Mouse (Mus musculus) heart, embryonic 16.5 days (tissue): ENCODE results near the gene Msn. TPM values are rescaled to one million over a fixed set of nuclear protein-coding genes. Genes with fewer than 3 reads are reported as not detected.
"Not testable (repeated sequence)": the region's sequence is repeated elsewhere in the genome, so short reads cannot be mapped to it uniquely, and the experiment has no call there.

Source experiments
- ATAC-seq: fragments of 200-750 bp; cut with Nextera tagmentation; replicated peaks from 2 replicates; pipeline ENCODE4 v1.8.0; 2017; ENCODE audit warnings: moderate number of reproducible peaks; ENCODE audit not compliant: insufficient read depth, low FRiP score; ENCODE audit errors: extremely low read depth
- H3K27ac ChIP-seq: fragments of 300-500 bp; sonication (generic); 2 replicates; pipeline ENCODE4 v1.5.1; 2014; ENCODE audit warnings: mild to moderate bottlenecking, low read length, control low read depth, moderate library complexity
- H3K27me3 ChIP-seq: fragments of 300-500 bp; sonication (generic); 2 replicates; pipeline ENCODE4 v1.6.1; 2014; ENCODE audit warnings: low read length, mixed read lengths; ENCODE audit not compliant: control insufficient read depth, insufficient read depth
- H3K36me3 ChIP-seq: fragments of 300-500 bp; sonication (generic); 2 replicates; pipeline ENCODE4 v1.6.1; 2014; ENCODE audit not compliant: control insufficient read depth, insufficient read depth
- H3K4me1 ChIP-seq: fragments of 300-500 bp; sonication (generic); 2 replicates; pipeline ENCODE4 v1.6.1; 2014; ENCODE audit warnings: low read length, mixed read lengths; ENCODE audit not compliant: control insufficient read depth, insufficient read depth
- H3K4me2 ChIP-seq: fragments of 300-500 bp; sonication (generic); 2 replicates; pipeline ENCODE4 v1.6.1; 2014; ENCODE audit warnings: low read depth, mild to moderate bottlenecking, control low read depth, low read length
- H3K4me3 ChIP-seq: fragments of 300-500 bp; sonication (generic); 2 replicates; pipeline ENCODE4 v1.5.1; 2014; ENCODE audit warnings: mild to moderate bottlenecking, control low read depth, low read length
- H3K9ac ChIP-seq: fragments of 300-500 bp; sonication (generic); 2 replicates; pipeline ENCODE4 v1.6.1; 2014; ENCODE audit warnings: low read length, control low read depth
- H3K9me3 ChIP-seq: fragments of 300-500 bp; sonication (generic); replicated peaks from 2 replicates; pipeline ENCODE4 v1.6.1; 2016; ENCODE audit warnings: low read length; ENCODE audit not compliant: control insufficient read depth
- WGBS: fragments of 180-500 bp; shearing (Covaris S2); extraction: QIAGEN DNeasy Blood & Tissue Kit; methylation state at CpG from one replicate; pipeline ENCODE4 v1.1.7; 2014; 5-methylcytosine and 5-hydroxymethylcytosine counted together
- polyA plus RNA-seq: library from polyadenylated mRNA; unstranded; fragments of >200 nt; fragmentation: Nextera tagmentation; extraction: Ambion mirVana; gene quantifications from 2 replicates; pipeline ENCODE4 v1.2.1, GENCODE M21; 2015

Gene Msn
- polyA plus RNA-seq, 1 experiment from 2014 or later = 203 TPM

- 82% methylated on average over 2 of the region's 2 CpGs for WGBS
- ATAC-seq = no peak
- Histone ChIP-seq H3K4me2 (no peak overlapping the region), H3K9ac (no peak overlapping the region), H3K27me3 (no peaks in the 10 kb centered on the region), H3K36me3 (peaks cover 11% of the 10 kb centered on the region), H3K4me1 (no peaks in the 10 kb centered on the region), H3K9me3 (no peaks in the 10 kb centered on the region), H3K4me3 (no peak overlapping the region), H3K27ac (no peak overlapping the region)
These were observed 76.0 kb downstream of the Msn start for GRCm38 (mm10) chrX:96171645-96172388.

GRCm38 (mm10) chrX:96178437-96178836 is 82.6 kb downstream of the Msn start:
- WGBS = 5% methylated on average over 1 of the region's 1 CpGs
- Histone ChIP-seq H3K4me2 (no peak overlapping the region), H3K4me1 (no peaks in the 10 kb centered on the region), H3K4me3 (no peak overlapping the region), H3K27ac (no peak overlapping the region), H3K9me3 (no peaks in the 10 kb centered on the region), H3K27me3 (no peaks in the 10 kb centered on the region), H3K36me3 (no peaks in the 10 kb centered on the region), H3K9ac (no peak overlapping the region)
- no peak for ATAC-seq

DNA sequence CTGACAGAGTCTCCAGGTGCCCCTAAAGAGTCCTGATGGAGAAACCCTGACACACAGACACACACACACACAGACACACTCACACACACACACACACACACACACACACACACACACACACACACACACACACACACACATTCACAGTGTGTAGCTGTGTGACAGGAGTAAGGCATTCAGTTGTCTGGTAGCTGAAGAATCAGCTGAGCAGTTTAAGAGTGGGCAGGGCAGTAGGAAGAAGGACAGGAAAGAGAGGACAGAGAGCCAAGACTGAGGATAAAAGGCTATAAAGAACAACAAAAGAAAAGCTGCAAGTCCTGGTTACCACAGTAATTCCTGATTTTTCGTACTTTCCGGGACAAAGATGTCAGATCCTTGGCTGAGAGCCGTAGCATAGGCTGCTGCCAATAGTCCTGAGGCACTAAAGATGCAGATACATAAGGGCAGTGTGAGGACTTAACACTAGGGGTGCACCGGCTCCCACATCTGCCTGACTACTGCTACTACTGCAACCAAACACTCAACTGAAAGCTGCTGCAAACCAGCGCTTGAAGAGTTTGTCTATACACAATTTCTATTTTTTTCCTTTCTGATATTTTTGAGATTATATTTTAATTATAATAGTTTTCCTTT is 88.4 kb downstream of the Msn start:
- Histone ChIP-seq H3K4me2 (no peak overlapping the region), H3K27ac (no peak overlapping the region), H3K9me3 (no peaks in the 10 kb centered on the region), H3K36me3 (no peaks in the 10 kb centered on the region), H3K27me3 (no peaks in the 10 kb centered on the region), H3K9ac (no peak overlapping the region), H3K4me3 (no peak overlapping the region), H3K4me1 (no peaks in the 10 kb centered on the region)
- no peak for ATAC-seq
- WGBS = 48% methylated on average over 5 of the region's 5 CpGs

GRCm38 (mm10) chrX:96205143-96205542 is 109.3 kb downstream of the Msn start:
- H3K9me3 ChIP-seq, H3K4me3 ChIP-seq, H3K27ac ChIP-seq, ATAC-seq, H3K27me3 ChIP-seq, H3K9ac ChIP-seq, H3K4me1 ChIP-seq, H3K4me2 ChIP-seq, H3K36me3 ChIP-seq: not testable (repeated sequence)
- WGBS = 78% methylated on average over 3 of the region's 3 CpGs

GRCm38 (mm10) chrX:96206872-96207271 is 111.0 kb downstream of the Msn start:
- no peak for ATAC-seq
- Histone ChIP-seq H3K27ac (no peak overlapping the region), H3K9ac (no peak overlapping the region), H3K4me3 (no peak overlapping the region), H3K36me3 (no peaks in the 10 kb centered on the region), H3K4me2 (no peak overlapping the region), H3K27me3 (no peaks in the 10 kb centered on the region), H3K4me1 (no peaks in the 10 kb centered on the region), H3K9me3 (no peaks in the 10 kb centered on the region)
- 28% methylated on average over 1 of the region's 1 CpGs for WGBS

- H3K9me3 ChIP-seq = no peaks in the 10 kb centered on the region
- H3K27ac ChIP-seq = no peak overlapping the region
- 52% methylated on average over 1 of the region's 1 CpGs for WGBS
- no peaks in the 10 kb centered on the region for H3K27me3 ChIP-seq
- no peak overlapping the region for H3K9ac ChIP-seq
- no peak for ATAC-seq
- no peak overlapping the region for H3K4me3 ChIP-seq
- no peaks in the 10 kb centered on the region for H3K36me3 ChIP-seq
- H3K4me1 ChIP-seq = no peaks in the 10 kb centered on the region
- no peak overlapping the region for H3K4me2 ChIP-seq
These were observed 122.2 kb downstream of the Msn start for GRCm38 (mm10) chrX:96218088-96218487.

Other genes with a start within 250 kb of the Msn start
- 62.7 and 63.6 TPM in 2 replicates for gene Las1l, start 139.1 kb upstream of the Msn start, polyA plus RNA-seq
- 0.37 and 0.38 TPM in 2 replicates for gene Vsig4, start 197.4 kb downstream of the Msn start, polyA plus RNA-seq